Mouse (Mus musculus): ENCODE measurements around the gene Snx4. TPM values are rescaled to one million over a fixed set of nuclear protein-coding genes. Genes with fewer than 3 reads are reported as not detected.

Gene Snx4
- polyA plus RNA-seq (2014; fragmentation: Illumina TruSeq; extraction: RNeasy Lipid Tissue Mini Kit (QIAGEN cat#74804); ENCODE audit: insufficient read depth, low read depth, low replicate concordance), result 45.3 TPM

DNA sequence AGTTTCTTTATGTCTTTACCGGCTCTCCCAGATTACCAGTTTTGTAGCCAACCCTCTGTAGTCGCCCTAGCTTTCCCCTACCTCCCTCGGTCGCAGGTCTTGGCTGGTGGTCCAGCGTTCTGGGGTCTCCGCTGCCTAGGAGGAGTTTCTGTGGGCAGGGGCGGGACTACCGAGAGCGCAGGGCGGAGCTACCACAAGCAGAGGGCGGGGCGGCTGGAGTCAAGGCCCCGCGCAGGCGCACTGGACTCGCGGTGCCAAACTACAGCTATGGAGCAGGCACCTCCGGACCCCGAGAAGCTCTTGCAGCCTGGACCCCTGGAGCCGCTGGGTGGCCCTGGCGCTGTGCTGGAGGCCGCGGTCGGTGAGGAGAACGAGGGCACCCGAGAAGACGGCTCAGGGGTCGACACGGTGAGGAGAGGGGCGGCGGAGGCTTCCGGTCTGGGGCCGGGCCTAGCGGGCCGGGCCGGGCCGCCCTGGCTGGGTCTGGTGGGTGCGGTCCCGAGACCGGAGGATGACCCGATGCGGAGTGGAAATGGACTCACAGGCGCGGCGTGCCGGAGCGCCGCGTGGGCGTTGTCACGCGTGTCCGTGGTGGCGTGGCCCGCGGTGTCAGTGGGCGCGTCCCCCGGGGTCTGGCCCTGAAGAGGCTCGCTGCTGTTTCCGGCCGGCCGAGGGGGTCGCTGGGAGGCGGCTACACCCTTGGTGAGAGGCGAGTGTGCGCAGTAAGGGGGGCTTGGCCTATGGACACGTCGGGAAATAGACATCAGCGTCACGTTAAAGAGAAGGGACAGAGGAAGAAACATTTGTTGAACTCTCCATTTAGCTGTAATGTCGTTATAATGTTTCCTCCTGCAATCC, at the start of gene Snx4:
Snx4 (plus strand) TSS at position 249 of the 858 bp plus-strand sequence.

Other genes with a start within 250 kb of the Snx4 start
- 7.9 TPM for gene Iqcg, start 195.2 kb upstream of the Snx4 start, polyA plus RNA-seq (2014; fragmentation: Illumina TruSeq; extraction: RNeasy Lipid Tissue Mini Kit (QIAGEN cat#74804); ENCODE audit: insufficient read depth, low read depth, low replicate concordance)
- 2,134 TPM for gene Rpl35a, start 195.0 kb upstream of the Snx4 start, polyA plus RNA-seq (2014; fragmentation: Illumina TruSeq; extraction: RNeasy Lipid Tissue Mini Kit (QIAGEN cat#74804); ENCODE audit: insufficient read depth, low read depth, low replicate concordance)
- gene Lmln, start 188.9 kb upstream of the Snx4 start, polyA plus RNA-seq (2014; fragmentation: Illumina TruSeq; extraction: RNeasy Lipid Tissue Mini Kit (QIAGEN cat#74804); ENCODE audit: insufficient read depth, low read depth, low replicate concordance), result 0.81 TPM
- 6.7 TPM for gene Osbpl11, start 66.4 kb upstream of the Snx4 start, polyA plus RNA-seq (2014; fragmentation: Illumina TruSeq; extraction: RNeasy Lipid Tissue Mini Kit (QIAGEN cat#74804); ENCODE audit: insufficient read depth, low read depth, low replicate concordance)
- gene Zfp148, start 129.4 kb downstream of the Snx4 start, polyA plus RNA-seq (2014; fragmentation: Illumina TruSeq; extraction: RNeasy Lipid Tissue Mini Kit (QIAGEN cat#74804); ENCODE audit: insufficient read depth, low read depth, low replicate concordance), result 8.0 TPM